Mouse (Mus musculus): ENCODE measurements around the gene Zfp93. TPM values are rescaled to one million over a fixed set of nuclear protein-coding genes. Genes with fewer than 3 reads are reported as not detected.

Zfp93 gene
- polyA plus RNA-seq, 1 experiment from 2014 or later: 8.7 TPM

DNA sequence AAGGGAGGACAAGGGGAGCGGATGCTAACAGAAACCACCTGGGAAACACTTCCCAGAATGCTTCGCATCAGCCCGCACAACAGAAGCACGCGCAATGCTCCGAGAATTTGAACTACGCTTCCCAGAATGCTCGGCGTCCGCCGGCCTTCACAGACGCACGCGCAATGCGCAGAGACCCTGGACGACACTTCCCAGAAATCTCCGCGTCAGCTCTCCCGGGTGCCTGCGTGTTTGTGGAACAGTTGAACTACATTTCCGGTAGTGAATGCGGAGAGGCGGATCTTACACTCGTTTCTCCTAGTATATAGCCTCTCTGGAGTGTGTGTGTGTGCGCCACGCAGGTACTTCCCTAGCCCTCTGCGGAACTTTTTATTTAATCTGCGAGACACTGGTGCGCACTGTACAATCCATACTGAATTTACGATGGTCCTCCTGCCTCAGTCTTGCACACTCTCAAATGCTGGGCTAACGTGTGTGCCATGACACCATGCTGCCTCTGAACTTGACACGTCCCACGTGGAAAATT, 46.4 kb downstream of the Zfp93 start, which contains the start of gene Zfp94:
Gene Zfp94 (minus strand): TSS at position 100 of the 526 bp plus-strand sequence.
- peaks cover 10% of the 10 kb centered on the region for H3K36me3 ChIP-seq (ENCODE audit: control insufficient read depth, insufficient read depth, low read length)
- peak within 1 kb of the TSS; percentile 77 for H3K27ac ChIP-seq (replicated peaks; ENCODE audit: low read depth, low read length)
- ATAC-seq (ENCODE audit: low FRiP score, low TSS enrichment) (peak; percentile 95), DNase-seq (peak; percentile 99)
- H3K27me3 ChIP-seq (ENCODE audit: control insufficient read depth, insufficient read depth, low read length): no peaks in the 10 kb centered on the region
- no peaks in the 10 kb centered on the region for H3K9me3 ChIP-seq (ENCODE audit: control insufficient read depth, low read length)
- under 1% methylated on average over 33 of the region's 33 CpGs for WGBS
- peak within 1 kb of the TSS; percentile 62 for H3K4me3 ChIP-seq (replicated peaks; ENCODE audit: low read depth, low read length)
- peaks cover 5% of the 10 kb centered on the region for H3K4me1 ChIP-seq (ENCODE audit: control insufficient read depth, insufficient read depth, low read length)
- H3K4me2 ChIP-seq (ENCODE audit: low read length): peak within 1 kb of the TSS; percentile 80
- H3K9ac ChIP-seq (replicated peaks; ENCODE audit: low read length): peak within 1 kb of the TSS; percentile 90

DNA sequence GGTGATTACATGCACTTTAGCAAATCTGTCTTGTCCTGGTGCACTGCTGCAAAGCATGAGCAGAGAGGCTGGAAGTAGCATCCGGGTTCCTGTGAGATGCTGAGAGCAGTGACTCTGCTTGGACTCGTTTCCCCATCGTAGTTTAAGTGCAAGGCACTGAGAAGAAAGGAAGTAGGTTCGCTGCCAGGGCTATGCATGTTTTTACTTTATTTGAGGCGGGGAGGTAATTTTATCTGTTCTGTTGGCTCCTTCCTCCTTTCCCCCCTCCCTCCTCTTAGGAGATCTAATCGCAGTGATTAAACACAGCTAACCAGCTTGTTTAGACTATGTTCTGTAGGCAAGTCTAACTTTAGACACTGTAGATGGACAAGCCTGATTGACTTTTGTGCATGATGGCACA, 48.7 kb downstream of the Zfp93 start:
- ATAC-seq (ENCODE audit: low FRiP score, low TSS enrichment): no peak
- H3K9ac ChIP-seq (replicated peaks; ENCODE audit: low read length): no peak overlapping the region
- WGBS: 75% methylated on average over 6 of the region's 6 CpGs

DNA sequence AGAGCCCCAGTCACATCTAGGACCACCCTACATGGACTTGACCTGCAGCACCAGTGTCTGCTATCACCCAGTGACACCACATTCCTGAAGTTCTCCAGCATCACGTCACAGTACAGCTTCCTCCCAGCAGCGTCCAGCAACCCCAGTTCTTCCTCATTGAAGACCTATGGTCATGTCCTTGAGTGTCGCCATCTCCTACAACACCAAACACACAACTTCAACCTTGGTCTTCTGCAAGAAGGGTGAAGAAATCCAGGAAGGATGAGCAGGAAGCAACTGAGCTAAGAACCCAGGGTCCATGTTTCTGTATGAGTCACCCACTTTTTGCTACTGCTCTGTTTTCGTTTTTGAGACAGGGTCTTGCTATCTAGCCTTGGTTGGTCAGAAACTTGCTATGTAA, 52.4 kb downstream of the Zfp93 start:
- DNase-seq (no peak), ATAC-seq (ENCODE audit: low FRiP score, low TSS enrichment) (no peak)
- WGBS: 82% methylated on average over 4 of the region's 4 CpGs
- no peaks in the 10 kb centered on the region for H3K27me3 ChIP-seq (ENCODE audit: control insufficient read depth, insufficient read depth, low read length)
- H3K4me1 ChIP-seq (ENCODE audit: control insufficient read depth, insufficient read depth, low read length): no peaks in the 10 kb centered on the region
- H3K9ac ChIP-seq (replicated peaks; ENCODE audit: low read length): no peak overlapping the region
- no peak overlapping the region for H3K4me3 ChIP-seq (replicated peaks; ENCODE audit: low read depth, low read length)
- no peak overlapping the region for H3K4me2 ChIP-seq (ENCODE audit: low read length)
- peaks cover 8% of the 10 kb centered on the region; the same call in 1 of the 2 replicates for H3K9me3 ChIP-seq (ENCODE audit: control insufficient read depth, low read length)
- no peak overlapping the region for H3K27ac ChIP-seq (replicated peaks; ENCODE audit: low read depth, low read length)
- H3K36me3 ChIP-seq (ENCODE audit: control insufficient read depth, insufficient read depth, low read length): no peaks in the 10 kb centered on the region

More for the DNA sequence above, 48.7 kb downstream of the Zfp93 start:
- peaks cover 2% of the 10 kb centered on the region; the same call in 1 of the 2 replicates for H3K36me3 ChIP-seq (ENCODE audit: control insufficient read depth, insufficient read depth, low read length)
- no peak overlapping the region for H3K27ac ChIP-seq (replicated peaks; ENCODE audit: low read depth, low read length)
- no peak overlapping the region for H3K4me3 ChIP-seq (replicated peaks; ENCODE audit: low read depth, low read length)
- H3K9me3 ChIP-seq (ENCODE audit: control insufficient read depth, low read length): peaks cover 5% of the 10 kb centered on the region; the same call in 1 of the 2 replicates
- no peak for DNase-seq
- H3K4me2 ChIP-seq (ENCODE audit: low read length): no peak overlapping the region
- no peaks in the 10 kb centered on the region for H3K27me3 ChIP-seq (ENCODE audit: control insufficient read depth, insufficient read depth, low read length)
- peaks cover 5% of the 10 kb centered on the region for H3K4me1 ChIP-seq (ENCODE audit: control insufficient read depth, insufficient read depth, low read length)

DNA sequence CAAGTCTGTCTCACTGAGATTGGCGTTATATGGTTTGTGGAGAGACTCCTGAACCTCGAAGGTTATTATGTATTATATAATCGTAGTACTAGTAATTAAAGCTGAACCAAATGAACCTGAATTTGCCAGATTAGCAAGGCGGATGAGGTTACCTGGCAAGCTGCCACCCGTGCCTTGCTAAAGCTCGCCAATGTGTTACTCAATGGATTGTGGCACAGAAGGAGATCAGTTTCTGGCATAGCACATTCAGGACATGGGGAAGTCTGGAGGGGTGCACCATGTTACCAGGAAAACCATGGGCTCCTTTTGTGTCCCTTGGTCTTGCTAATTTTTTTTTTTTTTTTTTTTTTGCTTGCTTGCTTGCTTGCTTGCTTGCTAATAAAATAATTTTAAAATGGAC, 55.0 kb downstream of the Zfp93 start:
- DNase-seq (peak; percentile 42), ATAC-seq (ENCODE audit: low FRiP score, low TSS enrichment) (no peak)
- no peaks in the 10 kb centered on the region for H3K36me3 ChIP-seq (ENCODE audit: control insufficient read depth, insufficient read depth, low read length)
- no peak overlapping the region for H3K27ac ChIP-seq (replicated peaks; ENCODE audit: low read depth, low read length)
- WGBS: 80% methylated on average over 6 of the region's 6 CpGs
- peak overlapping the region; percentile 50 for H3K4me2 ChIP-seq (ENCODE audit: low read length)
- H3K4me3 ChIP-seq (replicated peaks; ENCODE audit: low read depth, low read length): no peak overlapping the region; the same call in 1 of the 2 replicates
- no peaks in the 10 kb centered on the region for H3K4me1 ChIP-seq (ENCODE audit: control insufficient read depth, insufficient read depth, low read length)
- peaks cover 8% of the 10 kb centered on the region; the same call in 1 of the 2 replicates for H3K9me3 ChIP-seq (ENCODE audit: control insufficient read depth, low read length)
- H3K27me3 ChIP-seq (ENCODE audit: control insufficient read depth, insufficient read depth, low read length): no peaks in the 10 kb centered on the region
- no peak overlapping the region for H3K9ac ChIP-seq (replicated peaks; ENCODE audit: low read length)

DNA sequence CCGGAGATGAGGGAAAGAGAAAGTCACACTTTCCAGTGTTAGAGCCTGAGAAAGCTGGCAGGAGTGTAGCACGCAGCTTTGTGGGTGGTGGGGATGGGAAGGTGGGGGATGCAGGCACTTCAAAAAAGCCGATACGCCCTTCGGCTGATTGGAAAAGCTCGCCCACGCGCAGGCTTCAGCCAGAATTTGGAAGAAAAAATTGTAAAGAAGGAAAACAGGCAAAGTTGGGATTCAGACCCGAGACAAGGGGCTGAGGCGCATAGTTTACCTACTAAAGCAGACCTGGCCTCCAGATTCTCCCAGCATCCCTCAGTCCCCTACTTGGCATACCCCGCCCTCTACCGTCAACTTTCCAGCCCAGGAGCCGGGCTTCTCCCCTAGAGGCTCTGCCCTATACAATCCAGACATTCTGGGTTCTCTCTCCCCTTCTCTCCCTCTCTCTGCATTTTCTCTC, 55.5 kb downstream of the Zfp93 start:
- whole genome bisulfite sequencing: 11% methylated on average over 13 of the region's 13 CpGs
- H3K27ac ChIP-seq (replicated peaks; ENCODE audit: low read depth, low read length): no peak overlapping the region
- DNase-seq: peak; percentile 58

DNA sequence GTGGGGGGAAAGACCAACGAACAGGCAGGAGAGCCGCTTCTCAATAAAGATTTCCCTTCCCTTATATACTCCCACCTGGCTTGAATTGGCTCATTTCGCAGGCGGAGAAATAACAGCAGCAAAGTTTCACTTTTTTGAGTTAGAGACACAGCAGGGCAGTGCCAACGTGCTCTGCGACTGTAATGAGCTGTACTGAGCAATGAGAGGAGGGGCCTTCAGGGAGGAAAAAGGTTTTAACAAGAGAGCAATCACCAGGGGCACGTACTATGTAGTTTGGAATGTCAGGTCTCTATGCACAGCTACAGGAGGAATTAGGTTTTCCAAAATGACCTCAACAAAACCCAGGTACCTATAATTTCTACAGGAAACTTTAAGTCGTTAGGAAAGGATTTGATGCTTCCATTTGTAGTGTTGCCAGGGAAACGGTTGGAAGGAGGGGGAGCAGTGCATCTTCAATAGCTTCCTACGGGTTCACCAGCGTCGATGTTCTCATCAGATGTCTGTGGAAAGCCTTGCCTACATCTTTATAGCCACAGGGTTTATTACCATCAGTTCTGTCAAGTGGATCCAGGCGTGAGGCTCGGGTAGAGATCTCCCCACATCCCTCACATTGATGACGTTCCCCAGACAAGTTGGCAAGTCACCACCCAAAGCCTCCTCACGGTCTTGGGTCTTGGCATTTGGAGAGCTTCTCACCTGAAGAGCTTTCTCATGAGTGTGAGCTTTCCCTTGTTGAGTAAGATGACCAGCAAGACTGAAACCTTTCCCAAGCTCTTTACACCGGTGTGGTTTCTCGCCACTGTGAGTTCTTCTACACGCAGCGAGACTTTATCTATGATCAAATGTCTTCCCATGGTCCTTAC, 56.3 kb downstream of the Zfp93 start:
- H3K9me3 ChIP-seq (ENCODE audit: control insufficient read depth, low read length): peaks cover 8% of the 10 kb centered on the region; the same call in 1 of the 2 replicates
- H3K27ac ChIP-seq (replicated peaks; ENCODE audit: low read depth, low read length): no peak overlapping the region

More for the DNA sequence above, 55.5 kb downstream of the Zfp93 start:
- peak overlapping the region; percentile 50 for H3K4me2 ChIP-seq (ENCODE audit: low read length)
- H3K27me3 ChIP-seq (ENCODE audit: control insufficient read depth, insufficient read depth, low read length): no peaks in the 10 kb centered on the region
- H3K9ac ChIP-seq (replicated peaks; ENCODE audit: low read length): no peak overlapping the region
- ATAC-seq (ENCODE audit: low FRiP score, low TSS enrichment): no peak
- no peaks in the 10 kb centered on the region for H3K36me3 ChIP-seq (ENCODE audit: control insufficient read depth, insufficient read depth, low read length)
- H3K4me3 ChIP-seq (replicated peaks; ENCODE audit: low read depth, low read length): peak overlapping the region; percentile 25
- peaks cover 8% of the 10 kb centered on the region; the same call in 1 of the 2 replicates for H3K9me3 ChIP-seq (ENCODE audit: control insufficient read depth, low read length)
- no peaks in the 10 kb centered on the region for H3K4me1 ChIP-seq (ENCODE audit: control insufficient read depth, insufficient read depth, low read length)

More for the DNA sequence above, 56.3 kb downstream of the Zfp93 start:
- DNase-seq: peak; percentile 48
- H3K36me3 ChIP-seq (ENCODE audit: control insufficient read depth, insufficient read depth, low read length): no peaks in the 10 kb centered on the region
- H3K4me1 ChIP-seq (ENCODE audit: control insufficient read depth, insufficient read depth, low read length): no peaks in the 10 kb centered on the region
- no peaks in the 10 kb centered on the region for H3K27me3 ChIP-seq (ENCODE audit: control insufficient read depth, insufficient read depth, low read length)
- 36% methylated on average over 20 of the region's 20 CpGs for WGBS
- ATAC-seq (ENCODE audit: low FRiP score, low TSS enrichment): no peak
- peak overlapping the region; percentile 25; the same call in 1 of the 2 replicates for H3K4me3 ChIP-seq (replicated peaks; ENCODE audit: low read depth, low read length)
- peak overlapping the region; percentile 50 for H3K4me2 ChIP-seq (ENCODE audit: low read length)
- H3K9ac ChIP-seq (replicated peaks; ENCODE audit: low read length): no peak overlapping the region

Other genes with a start within 250 kb of the Zfp93 start
- not detected in 2 replicates for gene Vmn1r183, start 217.2 kb upstream of the Zfp93 start, polyA plus RNA-seq (2014; fragmentation: Nextera tagmentation; extraction: Ambion mirVana)
- gene Zfp180, start 188.5 kb upstream of the Zfp93 start, polyA plus RNA-seq (2014; fragmentation: Nextera tagmentation; extraction: Ambion mirVana): 34.1 and 41.6 TPM in 2 replicates
- 7.6 and 8.3 TPM in 2 replicates for gene Zfp112, start 158.1 kb upstream of the Zfp93 start, polyA plus RNA-seq (2014; fragmentation: Nextera tagmentation; extraction: Ambion mirVana)
- gene Zfp235, start 136.3 kb upstream of the Zfp93 start, polyA plus RNA-seq (2014; fragmentation: Nextera tagmentation; extraction: Ambion mirVana): 25.5 and 26.5 TPM in 2 replicates
- 2.5 and 4.3 TPM in 2 replicates for gene Zfp114, start 95.4 kb upstream of the Zfp93 start, polyA plus RNA-seq (2014; fragmentation: Nextera tagmentation; extraction: Ambion mirVana)
- gene Zfp111, start 59.0 kb upstream of the Zfp93 start, polyA plus RNA-seq (2014; fragmentation: Nextera tagmentation; extraction: Ambion mirVana): 3.1 and 6.6 TPM in 2 replicates
- gene Zfp109, start 32.9 kb upstream of the Zfp93 start, polyA plus RNA-seq (2014; fragmentation: Nextera tagmentation; extraction: Ambion mirVana): 2.7 and 3.7 TPM in 2 replicates
- gene Zfp108, start 15.6 kb upstream of the Zfp93 start, polyA plus RNA-seq (2014; fragmentation: Nextera tagmentation; extraction: Ambion mirVana): 6.2 and 6.6 TPM in 2 replicates
- 34.2 and 34.3 TPM in 2 replicates for gene Zfp61, start 30.8 kb downstream of the Zfp93 start, polyA plus RNA-seq (2014; fragmentation: Nextera tagmentation; extraction: Ambion mirVana)
- 18.9 and 19.2 TPM in 2 replicates for gene Zfp94, start 46.2 kb downstream of the Zfp93 start, polyA plus RNA-seq (2014; fragmentation: Nextera tagmentation; extraction: Ambion mirVana)
- gene Tescl, start 63.5 kb downstream of the Zfp93 start, polyA plus RNA-seq (2014; fragmentation: Nextera tagmentation; extraction: Ambion mirVana): not detected in 2 replicates
- not detected in 2 replicates for gene Lypd5, start 78.8 kb downstream of the Zfp93 start, polyA plus RNA-seq (2014; fragmentation: Nextera tagmentation; extraction: Ambion mirVana)
- gene Kcnn4, start 99.8 kb downstream of the Zfp93 start, polyA plus RNA-seq (2014; fragmentation: Nextera tagmentation; extraction: Ambion mirVana): 0.43 and 0.45 TPM in 2 replicates
- 32.9 and 33.3 TPM in 2 replicates for gene Smg9, start 129.2 kb downstream of the Zfp93 start, polyA plus RNA-seq (2014; fragmentation: Nextera tagmentation; extraction: Ambion mirVana)
- gene Irgc1, start 181.9 kb downstream of the Zfp93 start, polyA plus RNA-seq (2014; fragmentation: Nextera tagmentation; extraction: Ambion mirVana): not detected in 2 replicates
- gene Plaur, start 192.1 kb downstream of the Zfp93 start, polyA plus RNA-seq (2014; fragmentation: Nextera tagmentation; extraction: Ambion mirVana): 1.1 and 2.6 TPM in 2 replicates
- gene Cadm4, start 211.6 kb downstream of the Zfp93 start, polyA plus RNA-seq (2014; fragmentation: Nextera tagmentation; extraction: Ambion mirVana): 26.2 and 63.4 TPM in 2 replicates
- 216 and 303 TPM in 2 replicates for gene Zfp428, start 236.6 kb downstream of the Zfp93 start, polyA plus RNA-seq (2014; fragmentation: Nextera tagmentation; extraction: Ambion mirVana)
- 0.93 and 1.8 TPM in 2 replicates for gene AC161166.1, start 242.0 kb downstream of the Zfp93 start, polyA plus RNA-seq (2014; fragmentation: Nextera tagmentation; extraction: Ambion mirVana)

Data from midbrain, embryonic 14.5 days (tissue).